Mouse (Mus musculus): Measurements from ENCODE around the gene Lrrc1. TPM values are rescaled to one million over a fixed set of nuclear protein-coding genes. Genes with fewer than 3 reads are reported as not detected.

Lrrc1 gene
- polyA plus RNA-seq, 1 experiment from 2014 or later: 6.0 TPM

GRCm38 (mm10) chr9:77469791-77470607, 74.7 kb downstream of the Lrrc1 start:
- 0 out of 2 replicates have a peak overlapping the region, but pooled peaks have one; percentile 16 for H3K4me2 ChIP-seq
- 61% methylated on average over 20 of the region's 20 CpGs for WGBS
- no peak overlapping the region for H3K9ac ChIP-seq
- no peaks in the 10 kb centered on the region for H3K27me3 ChIP-seq
- H3K4me1 ChIP-seq (replicated peaks): peaks cover 16% of the 10 kb centered on the region
- H3K9me3 ChIP-seq: no peaks in the 10 kb centered on the region
- H3K4me3 ChIP-seq: no peak overlapping the region
- peak; percentile 88 for ATAC-seq (ENCODE audit: low read depth)
- no peaks in the 10 kb centered on the region; the same call in 1 of the 2 replicates for H3K36me3 ChIP-seq
- H3K27ac ChIP-seq (replicated peaks): no peak overlapping the region

- no peaks in the 10 kb centered on the region for H3K27me3 ChIP-seq
- no peak for ATAC-seq (ENCODE audit: low read depth)
- H3K4me1 ChIP-seq (replicated peaks): peaks cover 30% of the 10 kb centered on the region
- no peak overlapping the region for H3K9ac ChIP-seq
- no peak overlapping the region for H3K4me3 ChIP-seq
- WGBS: 88% methylated on average over 5 of the region's 5 CpGs
- no peaks in the 10 kb centered on the region; the same call in 1 of the 2 replicates for H3K36me3 ChIP-seq
- no peaks in the 10 kb centered on the region for H3K9me3 ChIP-seq
- H3K4me2 ChIP-seq: no peak overlapping the region
- no peak overlapping the region for H3K27ac ChIP-seq (replicated peaks)
Observed at GRCm38 (mm10) chr9:77466926-77467325, 77.7 kb downstream of the Lrrc1 start.

- Histone ChIP-seq H3K36me3 (no peaks in the 10 kb centered on the region; the same call in 1 of the 2 replicates), H3K27ac (replicated peaks) (peak overlapping the region; percentile 33; the same call in 1 of the 2 replicates), H3K9ac (no peak overlapping the region), H3K4me2 (no peak overlapping the region), H3K4me3 (no peak overlapping the region), H3K4me1 (replicated peaks) (peaks cover 34% of the 10 kb centered on the region), H3K27me3 (no peaks in the 10 kb centered on the region), H3K9me3 (no peaks in the 10 kb centered on the region)
- 43% methylated on average over 11 of the region's 11 CpGs for WGBS
- no peak for ATAC-seq (ENCODE audit: low read depth)
Observed at GRCm38 (mm10) chr9:77465401-77465800, 79.3 kb downstream of the Lrrc1 start.

DNA sequence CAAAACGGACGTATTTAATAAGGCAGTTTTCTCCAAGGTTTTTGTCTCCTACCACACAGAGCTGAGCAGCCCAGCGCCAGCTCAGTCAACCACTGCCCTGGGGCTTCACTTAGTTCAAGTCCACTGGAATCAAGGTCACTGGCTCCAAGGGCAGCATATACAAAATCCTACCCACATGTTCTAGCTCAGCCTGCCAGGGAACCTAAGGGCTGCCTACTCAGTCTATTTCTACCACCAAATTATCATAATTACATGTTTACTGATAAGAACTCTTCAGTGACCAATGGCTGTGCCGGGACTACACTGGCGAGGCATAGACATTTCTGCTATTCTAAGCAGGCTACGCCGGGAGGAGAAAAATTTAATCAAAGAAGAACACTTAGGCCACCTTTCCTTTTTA, 80.8 kb downstream of the Lrrc1 start:
- H3K9me3 ChIP-seq: no peaks in the 10 kb centered on the region
- ATAC-seq (ENCODE audit: low read depth): no peak
- H3K9ac ChIP-seq: no peak overlapping the region
- H3K4me3 ChIP-seq: no peak overlapping the region
- no peak overlapping the region for H3K27ac ChIP-seq (replicated peaks)
- H3K27me3 ChIP-seq: no peaks in the 10 kb centered on the region
- no peak overlapping the region for H3K4me2 ChIP-seq
- no peaks in the 10 kb centered on the region; the same call in 1 of the 2 replicates for H3K36me3 ChIP-seq
- peaks cover 24% of the 10 kb centered on the region for H3K4me1 ChIP-seq (replicated peaks)
- 83% methylated on average over 7 of the region's 7 CpGs for WGBS

DNA sequence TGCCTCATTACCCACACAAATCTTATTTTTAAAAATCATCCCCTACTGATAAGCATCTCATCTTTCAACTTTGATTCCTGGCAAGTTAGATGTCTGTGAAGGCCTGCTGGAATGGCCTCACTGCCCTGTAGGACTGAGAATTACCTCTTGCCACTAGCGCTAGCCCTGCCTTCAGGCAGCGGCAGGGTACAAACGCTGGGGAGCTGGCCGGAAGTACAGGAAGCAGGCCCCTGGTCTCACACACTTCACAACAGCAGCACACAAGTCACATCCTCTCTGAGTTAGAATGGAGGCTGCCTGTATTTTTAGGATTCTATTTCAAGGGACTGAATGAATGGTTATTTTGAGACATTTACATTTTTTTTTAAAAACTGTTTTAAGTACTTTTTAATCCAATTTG, 81.5 kb downstream of the Lrrc1 start:
- H3K36me3 ChIP-seq: no peaks in the 10 kb centered on the region
- 63% methylated on average over 4 of the region's 4 CpGs for WGBS

DNA sequence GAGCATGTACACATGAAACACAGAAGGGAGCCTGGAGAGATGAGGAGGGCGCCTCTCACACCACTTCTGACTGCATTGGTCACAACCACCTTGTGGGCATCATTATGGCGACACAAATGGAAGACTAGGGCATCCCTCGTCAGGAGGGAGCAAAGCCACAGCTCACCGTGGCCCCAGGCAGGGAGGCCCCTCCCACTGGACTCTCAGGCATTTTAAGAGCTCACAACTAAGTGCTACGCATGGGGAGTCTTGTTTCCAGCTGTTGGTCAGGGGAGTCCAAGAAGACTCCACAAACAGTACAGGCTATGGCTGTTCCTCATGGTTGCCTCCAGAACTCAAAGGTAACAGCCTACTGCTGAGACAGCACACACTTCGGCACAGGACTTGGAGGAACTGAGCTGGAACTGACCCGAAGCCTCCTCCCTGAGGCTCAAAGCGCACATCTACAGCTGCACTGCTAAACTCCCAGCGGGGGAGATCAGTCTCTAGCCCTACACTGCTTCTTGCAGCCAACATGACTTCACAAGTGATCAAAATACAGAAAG, 83.2 kb downstream of the Lrrc1 start:
- no peaks in the 10 kb centered on the region for H3K9me3 ChIP-seq
- ATAC-seq (ENCODE audit: low read depth): no peak
- no peak overlapping the region for H3K4me3 ChIP-seq
- H3K36me3 ChIP-seq: no peaks in the 10 kb centered on the region
- WGBS: 78% methylated on average over 9 of the region's 9 CpGs
- H3K4me2 ChIP-seq: no peak overlapping the region
- peaks cover 29% of the 10 kb centered on the region for H3K4me1 ChIP-seq (replicated peaks)
- no peak overlapping the region for H3K27ac ChIP-seq (replicated peaks)
- H3K9ac ChIP-seq: no peak overlapping the region
- no peaks in the 10 kb centered on the region for H3K27me3 ChIP-seq

More for the DNA sequence above, 81.5 kb downstream of the Lrrc1 start:
- Histone ChIP-seq H3K9ac (no peak overlapping the region), H3K4me3 (no peak overlapping the region), H3K4me2 (no peak overlapping the region), H3K4me1 (replicated peaks) (peaks cover 24% of the 10 kb centered on the region), H3K27me3 (no peaks in the 10 kb centered on the region), H3K27ac (replicated peaks) (no peak overlapping the region), H3K9me3 (no peaks in the 10 kb centered on the region)
- no peak for ATAC-seq (ENCODE audit: low read depth)

DNA sequence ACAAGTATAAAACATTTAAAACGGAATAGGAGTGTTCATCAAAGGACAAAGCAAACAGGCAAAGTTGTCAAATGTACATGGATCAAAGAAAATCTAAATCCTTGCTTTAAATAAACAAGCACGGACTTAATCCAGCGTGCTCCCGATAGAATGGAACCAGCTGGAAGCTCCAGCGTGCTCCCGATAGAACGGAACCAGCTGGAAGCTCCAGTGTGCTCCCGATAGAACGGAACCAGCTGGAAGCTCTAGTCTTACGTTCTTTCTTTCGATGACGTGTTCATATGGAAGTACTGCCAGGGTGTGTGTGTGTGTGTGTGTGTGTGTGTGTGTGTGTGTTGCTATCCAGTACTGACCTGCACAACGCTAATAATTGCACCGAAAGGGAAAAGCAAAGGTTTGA, 84.3 kb downstream of the Lrrc1 start:
- WGBS: 91% methylated on average over 14 of the region's 14 CpGs
- no peak overlapping the region for H3K9ac ChIP-seq
- no peak for ATAC-seq (ENCODE audit: low read depth)

DNA sequence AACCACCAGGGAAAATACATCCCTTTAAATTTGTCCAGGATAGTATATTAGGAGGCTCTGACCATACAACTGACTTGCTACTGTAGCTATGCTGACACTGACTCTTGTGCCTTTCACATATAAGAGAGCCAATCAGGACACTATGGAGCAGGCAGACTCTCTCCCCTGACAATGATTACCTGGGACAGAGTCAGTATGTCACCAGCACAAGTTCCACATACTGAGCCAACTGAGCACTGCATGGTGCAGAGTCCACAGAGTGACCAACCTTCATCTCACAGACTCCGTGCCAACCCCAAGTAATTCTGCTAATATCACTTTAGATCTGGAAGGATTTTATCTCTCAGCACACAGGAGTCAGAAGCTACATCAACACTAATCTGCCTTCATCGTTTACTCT, 85.3 kb downstream of the Lrrc1 start:
- 94% methylated on average over 2 of the region's 2 CpGs for WGBS
- no peak for ATAC-seq (ENCODE audit: low read depth)
- Histone ChIP-seq H3K9ac (no peak overlapping the region), H3K4me2 (no peak overlapping the region), H3K9me3 (no peaks in the 10 kb centered on the region), H3K36me3 (no peaks in the 10 kb centered on the region), H3K27ac (replicated peaks) (no peak overlapping the region), H3K4me1 (replicated peaks) (peaks cover 29% of the 10 kb centered on the region), H3K4me3 (no peak overlapping the region), H3K27me3 (no peaks in the 10 kb centered on the region)

More for the DNA sequence above, 84.3 kb downstream of the Lrrc1 start:
- H3K27me3 ChIP-seq: no peaks in the 10 kb centered on the region
- H3K27ac ChIP-seq (replicated peaks): no peak overlapping the region
- H3K36me3 ChIP-seq: no peaks in the 10 kb centered on the region
- no peak overlapping the region for H3K4me2 ChIP-seq
- H3K4me3 ChIP-seq: no peak overlapping the region
- no peaks in the 10 kb centered on the region for H3K9me3 ChIP-seq
- H3K4me1 ChIP-seq (replicated peaks): peaks cover 37% of the 10 kb centered on the region

DNA sequence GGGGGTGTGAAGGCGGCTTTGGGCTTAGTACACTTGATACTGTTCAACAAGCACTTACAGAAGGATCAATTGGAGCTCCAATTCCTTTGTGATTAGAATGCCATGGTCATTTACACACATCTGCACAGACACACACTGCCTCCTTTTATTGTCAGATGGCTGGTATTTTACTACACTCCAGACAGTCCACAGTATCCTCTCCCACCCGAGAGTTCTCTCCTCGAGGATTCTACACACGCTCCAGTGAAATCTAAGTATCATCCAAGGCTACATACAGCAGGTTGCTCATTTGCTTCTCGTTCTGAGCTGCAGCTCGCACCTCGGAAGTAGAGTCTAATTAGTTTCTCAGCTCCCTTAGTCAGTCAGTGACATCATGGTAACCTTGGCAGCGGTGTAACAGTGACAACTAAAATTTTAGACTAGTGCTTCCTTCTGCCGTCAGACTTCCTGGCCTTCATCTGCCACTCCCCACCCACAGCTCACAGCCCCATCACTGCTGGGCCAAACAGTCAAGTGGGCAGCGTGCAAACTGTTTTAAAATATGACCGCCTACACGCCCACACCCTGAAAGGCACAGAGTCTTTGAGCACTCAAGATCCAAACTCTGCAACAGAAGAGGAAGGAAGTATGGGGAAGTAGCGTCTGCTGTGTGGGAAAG, 88.4 kb downstream of the Lrrc1 start:
- 65% methylated on average over 13 of the region's 13 CpGs for WGBS
- no peaks in the 10 kb centered on the region for H3K27me3 ChIP-seq
- peaks cover 23% of the 10 kb centered on the region for H3K4me1 ChIP-seq (replicated peaks)
- H3K4me2 ChIP-seq: no peak overlapping the region
- H3K36me3 ChIP-seq: peaks cover 6% of the 10 kb centered on the region; the same call in 1 of the 2 replicates
- H3K9me3 ChIP-seq: no peaks in the 10 kb centered on the region
- no peak overlapping the region for H3K9ac ChIP-seq
- no peak overlapping the region for H3K27ac ChIP-seq (replicated peaks)
- no peak overlapping the region for H3K4me3 ChIP-seq
- ATAC-seq (ENCODE audit: low read depth): no peak

GRCm38 (mm10) chr9:77455439-77456168, 89.1 kb downstream of the Lrrc1 start:
- Histone ChIP-seq H3K4me2 (no peak overlapping the region), H3K9me3 (no peaks in the 10 kb centered on the region), H3K9ac (no peak overlapping the region), H3K36me3 (peaks cover 6% of the 10 kb centered on the region; the same call in 1 of the 2 replicates), H3K27ac (replicated peaks) (no peak overlapping the region), H3K27me3 (no peaks in the 10 kb centered on the region), H3K4me1 (replicated peaks) (peaks cover 23% of the 10 kb centered on the region), H3K4me3 (no peak overlapping the region)
- peak; percentile 38; the same call in 1 of the 2 replicates for ATAC-seq (ENCODE audit: low read depth)
- 64% methylated on average over 19 of the region's 19 CpGs for WGBS

DNA sequence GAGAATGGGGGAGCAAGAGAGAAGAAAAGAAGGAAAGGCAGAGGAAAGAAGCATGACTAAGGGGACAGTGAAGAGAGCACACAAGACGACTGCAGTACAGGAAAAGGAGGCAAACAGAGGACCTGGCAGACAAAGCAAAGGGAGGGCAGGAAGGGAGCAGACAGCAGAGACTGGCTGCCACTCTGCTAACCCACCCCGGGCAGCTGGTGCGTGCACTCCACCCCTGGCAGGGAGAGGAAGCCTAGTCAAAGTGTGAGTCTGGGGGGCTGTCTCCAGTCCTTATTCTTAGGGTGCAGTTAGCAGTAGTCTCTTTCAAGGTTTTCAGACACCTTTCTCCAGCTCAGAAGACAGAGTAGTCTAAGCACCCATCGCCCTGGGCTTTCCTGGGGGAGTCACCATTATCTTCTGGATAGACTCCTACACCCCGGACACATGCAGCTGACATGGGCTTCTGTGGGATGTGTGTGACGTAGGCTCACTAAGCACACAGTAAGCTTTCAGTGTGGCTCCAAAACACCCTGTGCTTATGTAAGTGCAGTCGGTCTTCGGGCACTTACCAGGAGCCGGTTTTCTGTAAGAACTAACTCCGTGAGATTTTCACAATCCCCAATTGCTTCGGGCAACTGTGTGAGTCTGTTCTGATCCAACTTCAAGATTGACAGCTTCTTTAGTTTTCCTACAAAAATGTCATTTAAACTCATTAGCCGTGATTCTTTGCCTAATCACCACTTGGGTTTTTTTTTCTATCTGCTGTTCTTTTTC, 92.4 kb downstream of the Lrrc1 start:
- no peaks in the 10 kb centered on the region for H3K27me3 ChIP-seq
- no peak overlapping the region for H3K27ac ChIP-seq (replicated peaks)
- ATAC-seq (ENCODE audit: low read depth): no peak
- peaks cover 11% of the 10 kb centered on the region; the same call in 1 of the 2 replicates for H3K36me3 ChIP-seq
- no peak overlapping the region for H3K4me3 ChIP-seq
- no peak overlapping the region for H3K9ac ChIP-seq
- peaks cover 23% of the 10 kb centered on the region for H3K4me1 ChIP-seq (replicated peaks)
- WGBS: 78% methylated on average over 12 of the region's 12 CpGs
- H3K9me3 ChIP-seq: no peaks in the 10 kb centered on the region
- no peak overlapping the region for H3K4me2 ChIP-seq
